Mouse (Mus musculus) forebrain, embryonic 14.5 days (tissue): ENCODE data around the gene Fndc3a. TPM values are rescaled to one million over a fixed set of nuclear protein-coding genes. Genes with fewer than 3 reads are reported as not detected.
A peak's percentile ranks its signal among the peaks of the same experiment; 100 is the strongest.

Experiments
- ATAC-seq: fragments of 200-750 bp; cut with Nextera tagmentation; 2 replicates; pipeline ENCODE4 v1.8.0; 2017; ENCODE audit warnings: mild to moderate bottlenecking, moderate library complexity
- DNase-seq: peaks from one replicate; pipeline ENCODE4 v3.0.0-alpha.2; 2015; ENCODE audit warnings: low spot score
- H3K27ac ChIP-seq: fragments of 300-500 bp; sonication (generic); 2 replicates; pipeline ENCODE4 v1.5.1; 2014; ENCODE audit warnings: low read depth, mild to moderate bottlenecking, control low read depth, low read length, moderate library complexity
- H3K27me3 ChIP-seq: fragments of 300-500 bp; sonication (generic); replicated peaks from 2 replicates; pipeline ENCODE4 v1.6.1; 2014; ENCODE audit warnings: low read length, control low read depth, mixed read lengths; ENCODE audit not compliant: control insufficient read depth, insufficient read depth
- H3K36me3 ChIP-seq: fragments of 300-500 bp; sonication (generic); 2 replicates; pipeline ENCODE4 v1.6.1; 2014; ENCODE audit warnings: low read length, control low read depth; ENCODE audit not compliant: control insufficient read depth, insufficient read depth
- H3K4me1 ChIP-seq: fragments of 300-500 bp; sonication (generic); 2 replicates; pipeline ENCODE4 v1.6.1; 2014; ENCODE audit warnings: antibody characterized with exemption, low read length, control low read depth; ENCODE audit not compliant: control insufficient read depth, insufficient read depth
- H3K4me2 ChIP-seq: fragments of 300-500 bp; sonication (generic); 2 replicates; pipeline ENCODE4 v1.6.1; 2014; ENCODE audit warnings: mild to moderate bottlenecking, control low read depth, low read length
- H3K4me3 ChIP-seq: fragments of 300-500 bp; sonication (generic); 2 replicates; pipeline ENCODE4 v1.5.1; 2014; ENCODE audit warnings: low read depth, low read length, control low read depth
- H3K9ac ChIP-seq: fragments of 300-500 bp; sonication (generic); 2 replicates; pipeline ENCODE4 v1.6.1; 2014; ENCODE audit warnings: mild to moderate bottlenecking, low read length, control low read depth, moderate library complexity
- H3K9me3 ChIP-seq: fragments of 300-500 bp; sonication (generic); replicated peaks from 2 replicates; pipeline ENCODE4 v1.6.1; 2016; ENCODE audit warnings: low read length, control low read depth, mixed read lengths; ENCODE audit not compliant: control insufficient read depth
- WGBS: fragments of 180-500 bp; shearing (Covaris S2); extraction: QIAGEN DNeasy Blood & Tissue Kit; methylation state at CpG from one replicate; pipeline ENCODE4 v1.1.7; 2014; 5-methylcytosine and 5-hydroxymethylcytosine counted together
- polyA plus RNA-seq: library from polyadenylated mRNA; unstranded; fragments of >200 nt; fragmentation: Nextera tagmentation; extraction: Ambion mirVana; gene quantifications from 2 replicates; pipeline ENCODE4 v1.2.1, GENCODE M21; 2014

The Fndc3a gene
- polyA plus RNA-seq, 1 experiment from 2014 or later = 39.7 TPM

- no peak overlapping the region for H3K27ac ChIP-seq
- 83% methylated on average over 5 of the region's 5 CpGs for WGBS
- no peak for ATAC-seq
Observed at GRCm38 (mm10) chr14:72536392-72537017, 173.3 kb downstream of the Fndc3a start.

GRCm38 (mm10) chr14:72533862-72534261 is 175.9 kb downstream of the Fndc3a start:
- WGBS = 85% methylated on average over 7 of the region's 7 CpGs
- H3K36me3 ChIP-seq = peaks cover under 1% of the 10 kb centered on the region; the same call in 1 of the 2 replicates
- ATAC-seq (no peak), DNase-seq (no peak)
- no peaks in the 10 kb centered on the region for H3K9me3 ChIP-seq
- no peak overlapping the region for H3K4me3 ChIP-seq
- H3K4me2 ChIP-seq = no peak overlapping the region
- no peak overlapping the region for H3K27ac ChIP-seq
- H3K27me3 ChIP-seq = peaks cover 6% of the 10 kb centered on the region; the same call in 1 of the 2 replicates
- H3K4me1 ChIP-seq = no peaks in the 10 kb centered on the region
- H3K9ac ChIP-seq = no peak overlapping the region

More at GRCm38 (mm10) chr14:72536392-72537017, 173.3 kb downstream of the Fndc3a start:
- DNase-seq = no peak
- no peaks in the 10 kb centered on the region for H3K4me1 ChIP-seq
- no peaks in the 10 kb centered on the region for H3K9me3 ChIP-seq
- H3K4me3 ChIP-seq = no peak overlapping the region
- H3K4me2 ChIP-seq = no peak overlapping the region
- H3K36me3 ChIP-seq = peaks cover 22% of the 10 kb centered on the region
- H3K9ac ChIP-seq = no peak overlapping the region
- H3K27me3 ChIP-seq = no peaks in the 10 kb centered on the region

GRCm38 (mm10) chr14:72532028-72532917 is 177.5 kb downstream of the Fndc3a start:
- 3% methylated on average over 54 of the region's 54 CpGs for WGBS
- Histone ChIP-seq H3K27ac (no peak overlapping the region), H3K27me3 (peaks cover 6% of the 10 kb centered on the region; the same call in 1 of the 2 replicates), H3K4me1 (no peaks in the 10 kb centered on the region), H3K4me2 (peak overlapping the region; percentile 97), H3K36me3 (no peaks in the 10 kb centered on the region), H3K9me3 (no peaks in the 10 kb centered on the region), H3K9ac (peak overlapping the region; percentile 54), H3K4me3 (peak overlapping the region; percentile 43)
- DNase-seq (peak; percentile 63), ATAC-seq (peak; percentile 86)

- H3K27me3 ChIP-seq = peaks cover 6% of the 10 kb centered on the region; the same call in 1 of the 2 replicates
- H3K9ac ChIP-seq = no peak overlapping the region
- no peak overlapping the region for H3K4me3 ChIP-seq
- ATAC-seq (no peak), DNase-seq (no peak)
- no peak overlapping the region for H3K27ac ChIP-seq
- H3K9me3 ChIP-seq = no peaks in the 10 kb centered on the region
- no peaks in the 10 kb centered on the region for H3K4me1 ChIP-seq
- no peaks in the 10 kb centered on the region for H3K36me3 ChIP-seq
- 84% methylated on average over 1 of the region's 1 CpGs for WGBS
- H3K4me2 ChIP-seq = no peak overlapping the region
Observed at GRCm38 (mm10) chr14:72527126-72527525, 182.7 kb downstream of the Fndc3a start.

- Histone ChIP-seq H3K9ac (no peak overlapping the region), H3K9me3 (no peaks in the 10 kb centered on the region), H3K27me3 (no peaks in the 10 kb centered on the region), H3K4me1 (no peaks in the 10 kb centered on the region), H3K27ac (no peak overlapping the region), H3K4me3 (no peak overlapping the region), H3K36me3 (no peaks in the 10 kb centered on the region), H3K4me2 (no peak overlapping the region)
- no peak for DNase-seq
- 67% methylated on average over 2 of the region's 2 CpGs for WGBS
- ATAC-seq = no peak
Observed at GRCm38 (mm10) chr14:72519561-72519960, 190.2 kb downstream of the Fndc3a start.

- Histone ChIP-seq H3K9ac (no peak overlapping the region), H3K27me3 (no peaks in the 10 kb centered on the region), H3K36me3 (no peaks in the 10 kb centered on the region), H3K4me3 (no peak overlapping the region), H3K27ac (no peak overlapping the region), H3K4me2 (no peak overlapping the region), H3K4me1 (no peaks in the 10 kb centered on the region), H3K9me3 (no peaks in the 10 kb centered on the region)
- DNase-seq (no peak), ATAC-seq (no peak)
- 85% methylated on average over 6 of the region's 6 CpGs for WGBS
Observed at GRCm38 (mm10) chr14:72518786-72519185, 191.0 kb downstream of the Fndc3a start.

- Histone ChIP-seq H3K4me1 (no peaks in the 10 kb centered on the region), H3K27me3 (no peaks in the 10 kb centered on the region), H3K27ac (no peak overlapping the region), H3K36me3 (no peaks in the 10 kb centered on the region), H3K4me2 (no peak overlapping the region), H3K4me3 (no peak overlapping the region), H3K9me3 (no peaks in the 10 kb centered on the region), H3K9ac (no peak overlapping the region)
- peak; percentile 65 for DNase-seq
- 20% methylated on average over 5 of the region's 5 CpGs for WGBS
- no peak; the same call in 1 of the 2 replicates for ATAC-seq
Observed at GRCm38 (mm10) chr14:72516376-72516775, 193.4 kb downstream of the Fndc3a start.

GRCm38 (mm10) chr14:72506723-72507420 is 202.9 kb downstream of the Fndc3a start:
- H3K4me1 ChIP-seq = peaks cover 9% of the 10 kb centered on the region; the same call in 1 of the 2 replicates
- H3K4me3 ChIP-seq = peak overlapping the region; percentile 0; the same call in 1 of the 2 replicates
- DNase-seq = no peak
- no peaks in the 10 kb centered on the region for H3K27me3 ChIP-seq
- WGBS = 11% methylated on average over 11 of the region's 11 CpGs
- no peak overlapping the region for H3K27ac ChIP-seq
- peak overlapping the region; percentile 47 for H3K4me2 ChIP-seq
- peak; percentile 29; the same call in 1 of the 2 replicates for ATAC-seq
- H3K9ac ChIP-seq = no peak overlapping the region
- no peaks in the 10 kb centered on the region for H3K36me3 ChIP-seq
- H3K9me3 ChIP-seq = no peaks in the 10 kb centered on the region
